Mouse (Mus musculus) hindbrain, embryonic 14.5 days (tissue): ENCODE data around the gene Gatd1. TPM values are rescaled to one million over a fixed set of nuclear protein-coding genes. Genes with fewer than 3 reads are reported as not detected.
A peak's percentile ranks its signal among the peaks of the same experiment; 100 is the strongest.
"Not testable (repeated sequence)": the region's sequence is repeated elsewhere in the genome, so short reads cannot be mapped to it uniquely, and the experiment has no call there.

ENCODE experiments used
- ATAC-seq: fragments of 200-750 bp; cut with Nextera tagmentation; 2 replicates; pipeline ENCODE4 v1.8.0; 2017; ENCODE audit warnings: moderate number of reproducible peaks, mild to moderate bottlenecking, moderate TSS enrichment, moderate library complexity; ENCODE audit not compliant: low FRiP score
- DNase-seq: peaks from one replicate; pipeline ENCODE4 v3.0.0-alpha.2; 2015; ENCODE audit warnings: low spot score
- H3K27ac ChIP-seq: fragments of 300-500 bp; sonication (generic); 2 replicates; pipeline ENCODE4 v1.5.1; 2014; ENCODE audit warnings: mild to moderate bottlenecking, moderate library complexity
- H3K27me3 ChIP-seq: fragments of 300-500 bp; sonication (generic); 2 replicates; pipeline ENCODE4 v1.6.1; 2014; ENCODE audit warnings: mild to moderate bottlenecking, low read length, mixed read lengths; ENCODE audit not compliant: control insufficient read depth, insufficient read depth
- H3K36me3 ChIP-seq: fragments of 300-500 bp; sonication (generic); replicated peaks from 2 replicates; pipeline ENCODE4 v1.6.1; 2014; ENCODE audit not compliant: control insufficient read depth, insufficient read depth
- H3K4me1 ChIP-seq: fragments of 300-500 bp; sonication (generic); replicated peaks from 2 replicates; pipeline ENCODE4 v1.6.1; 2014; ENCODE audit warnings: antibody characterized with exemption, low read length, mixed read lengths; ENCODE audit not compliant: control insufficient read depth, insufficient read depth
- H3K4me2 ChIP-seq: fragments of 300-500 bp; sonication (generic); replicated peaks from 2 replicates; pipeline ENCODE4 v1.6.1; 2014; ENCODE audit warnings: mild to moderate bottlenecking, moderate library complexity
- H3K4me3 ChIP-seq: fragments of 300-500 bp; sonication (generic); replicated peaks from 2 replicates; pipeline ENCODE4 v1.5.1; 2014; ENCODE audit warnings: mild to moderate bottlenecking, low read length
- H3K9ac ChIP-seq: fragments of 300-500 bp; sonication (generic); 2 replicates; pipeline ENCODE4 v1.6.1; 2014
- H3K9me3 ChIP-seq: fragments of 300-500 bp; sonication (generic); 2 replicates; pipeline ENCODE4 v1.6.1; 2016; ENCODE audit warnings: low read length; ENCODE audit not compliant: control insufficient read depth
- WGBS: fragments of 180-500 bp; shearing (Covaris S2); extraction: QIAGEN DNeasy Blood & Tissue Kit; methylation state at CpG from one replicate; pipeline ENCODE4 v1.1.7; 2014; 5-methylcytosine and 5-hydroxymethylcytosine counted together
- polyA plus RNA-seq: library from polyadenylated mRNA; unstranded; fragments of >200 nt; fragmentation: Nextera tagmentation; extraction: Ambion mirVana; gene quantifications from 2 replicates; pipeline ENCODE4 v1.2.1, GENCODE M21; 2014

The Gatd1 gene
- polyA plus RNA-seq, 1 experiment from 2014 or later, result 43.4 TPM

GRCm38 (mm10) chr7:141418970-141419369, 5.0 kb upstream of the Gatd1 start:
- DNase-seq, result no peak
- Histone ChIP-seq H3K9me3 (no peaks in the 10 kb centered on the region), H3K4me1 (peaks cover 5% of the 10 kb centered on the region; the same call in 1 of the 2 replicates), H3K27ac (no peak overlapping the region), H3K9ac (no peak overlapping the region), H3K4me3 (no peak overlapping the region), H3K27me3 (no peaks in the 10 kb centered on the region), H3K36me3 (no peaks in the 10 kb centered on the region), H3K4me2 (no peak overlapping the region)
- WGBS, result 78% methylated on average over 7 of the region's 7 CpGs
- ATAC-seq, result no peak

GRCm38 (mm10) chr7:141417731-141418681, 4.1 kb upstream of the Gatd1 start:
- WGBS, result 72% methylated on average over 8 of the region's 8 CpGs
- H3K9ac ChIP-seq, result no peak overlapping the region
- no peaks in the 10 kb centered on the region for H3K36me3 ChIP-seq
- ATAC-seq (no peak), DNase-seq (no peak)
- H3K9me3 ChIP-seq, result no peaks in the 10 kb centered on the region
- H3K4me3 ChIP-seq, result no peak overlapping the region
- H3K27me3 ChIP-seq, result no peaks in the 10 kb centered on the region
- no peak overlapping the region for H3K4me2 ChIP-seq
- peaks cover 8% of the 10 kb centered on the region for H3K4me1 ChIP-seq
- H3K27ac ChIP-seq, result no peak overlapping the region

GRCm38 (mm10) chr7:141416144-141416841, 2.4 kb upstream of the Gatd1 start:
- no peak overlapping the region for H3K4me2 ChIP-seq
- ATAC-seq (no peak), DNase-seq (no peak)
- H3K27ac ChIP-seq, result no peak overlapping the region
- H3K36me3 ChIP-seq, result no peaks in the 10 kb centered on the region
- H3K9me3 ChIP-seq, result no peaks in the 10 kb centered on the region
- peaks cover 13% of the 10 kb centered on the region for H3K4me1 ChIP-seq
- H3K4me3 ChIP-seq, result no peak overlapping the region
- no peak overlapping the region for H3K9ac ChIP-seq
- 65% methylated on average over 6 of the region's 6 CpGs for WGBS
- H3K27me3 ChIP-seq, result no peaks in the 10 kb centered on the region

- H3K27ac ChIP-seq, result peak overlapping the region; percentile 80
- 4% methylated on average over 16 of the region's 16 CpGs for WGBS
- peak overlapping the region; percentile 61 for H3K4me3 ChIP-seq
- peak overlapping the region; percentile 68 for H3K9ac ChIP-seq
- peaks cover 13% of the 10 kb centered on the region for H3K4me1 ChIP-seq
- peak; percentile 25 for DNase-seq
- H3K4me2 ChIP-seq, result peak overlapping the region; percentile 86
- no peaks in the 10 kb centered on the region for H3K9me3 ChIP-seq
- H3K36me3 ChIP-seq, result peaks cover 25% of the 10 kb centered on the region; the same call in 1 of the 2 replicates
- no peaks in the 10 kb centered on the region for H3K27me3 ChIP-seq
- peak; percentile 26; the same call in 1 of the 2 replicates for ATAC-seq
Measured at GRCm38 (mm10) chr7:141413331-141413730, 605 bp downstream of the Gatd1 start.

GRCm38 (mm10) chr7:141411667-141412066, 2.3 kb downstream of the Gatd1 start:
- DNase-seq (no peak), ATAC-seq (no peak)
- no peak overlapping the region for H3K4me2 ChIP-seq
- H3K4me3 ChIP-seq, result no peak overlapping the region
- WGBS, result 94% methylated on average over 1 of the region's 1 CpGs
- H3K9me3 ChIP-seq, result no peaks in the 10 kb centered on the region
- peaks cover 13% of the 10 kb centered on the region for H3K4me1 ChIP-seq
- peaks cover 32% of the 10 kb centered on the region; the same call in 1 of the 2 replicates for H3K36me3 ChIP-seq
- H3K27ac ChIP-seq, result no peak overlapping the region
- no peak overlapping the region for H3K9ac ChIP-seq
- no peaks in the 10 kb centered on the region for H3K27me3 ChIP-seq

- no peak overlapping the region for H3K27ac ChIP-seq
- no peak overlapping the region for H3K9ac ChIP-seq
- H3K9me3 ChIP-seq, result no peaks in the 10 kb centered on the region
- peaks cover 32% of the 10 kb centered on the region; the same call in 1 of the 2 replicates for H3K36me3 ChIP-seq
- H3K4me2 ChIP-seq, result no peak overlapping the region
- ATAC-seq, result no peak
- DNase-seq, result no peak
- H3K27me3 ChIP-seq, result no peaks in the 10 kb centered on the region
- H3K4me1 ChIP-seq, result peaks cover 13% of the 10 kb centered on the region
- WGBS, result 91% methylated on average over 8 of the region's 8 CpGs
- H3K4me3 ChIP-seq, result no peak overlapping the region
Measured at GRCm38 (mm10) chr7:141410631-141411030, 3.3 kb downstream of the Gatd1 start.

- H3K4me1 ChIP-seq, result peaks cover 8% of the 10 kb centered on the region
- no peak overlapping the region for H3K4me3 ChIP-seq
- 13% methylated on average over 11 of the region's 11 CpGs for WGBS
- peaks cover 38% of the 10 kb centered on the region; the same call in 1 of the 2 replicates for H3K36me3 ChIP-seq
- no peaks in the 10 kb centered on the region for H3K9me3 ChIP-seq
- H3K9ac ChIP-seq, result peak overlapping the region; percentile 40
- peak; percentile 69 for ATAC-seq
- no peaks in the 10 kb centered on the region for H3K27me3 ChIP-seq
- H3K4me2 ChIP-seq, result 0 out of 2 replicates have a peak overlapping the region, but pooled peaks have one; percentile 7
- H3K27ac ChIP-seq, result 0 out of 2 replicates have a peak overlapping the region, but pooled peaks have one; percentile 34
- peak; percentile 87 for DNase-seq
Measured at GRCm38 (mm10) chr7:141408833-141409232, 5.1 kb downstream of the Gatd1 start.

GRCm38 (mm10) chr7:141407670-141408069, 6.3 kb downstream of the Gatd1 start:
- not testable (repeated sequence) for H3K4me2 ChIP-seq, ATAC-seq, DNase-seq, H3K9me3 ChIP-seq, H3K27ac ChIP-seq, H3K4me3 ChIP-seq, H3K9ac ChIP-seq, H3K4me1 ChIP-seq, H3K27me3 ChIP-seq
- WGBS, result 95% methylated on average over 7 of the region's 7 CpGs
- H3K36me3 ChIP-seq, result peaks cover 47% of the 10 kb centered on the region

GRCm38 (mm10) chr7:141405466-141405865, 8.5 kb downstream of the Gatd1 start:
- Histone ChIP-seq H3K36me3 (peaks cover 65% of the 10 kb centered on the region), H3K4me1 (no peaks in the 10 kb centered on the region; the same call in 1 of the 2 replicates), H3K27ac (no peak overlapping the region), H3K27me3 (no peaks in the 10 kb centered on the region), H3K4me3 (no peak overlapping the region), H3K4me2 (no peak overlapping the region), H3K9me3 (no peaks in the 10 kb centered on the region), H3K9ac (no peak overlapping the region)
- ATAC-seq, result no peak
- DNase-seq, result no peak
- WGBS, result 88% methylated on average over 4 of the region's 4 CpGs
